8 mouse cellular contexts compared by ENCODE assay signal in genomic region chr3:88716399-88717197, GRCm38 (mm10). TPM values are rescaled to one million over a fixed set of nuclear protein-coding genes. Genes with fewer than 3 reads are reported as not detected.
DNase-seq lines count a peak whose midpoint lies in the region; ATAC-seq lines count a peak whose summit lies in the region.

TSS of gene Rit1 (plus strand) at chr3:88716838.

- peaks cover 5% of the 10 kb centered on the region for H3K4me1 ChIP-seq in brown adipose tissue, adult 24 weeks (ENCODE audit: control insufficient read depth, insufficient read depth, insufficient read length, low read length)
- H3K4me1 ChIP-seq in heart, embryonic 14.5 days (ENCODE audit: control insufficient read depth in 2 of 2, insufficient read depth in 2 of 2, low read length in 2 of 2), result peaks cover 12 to 25% of the 10 kb centered on the region in 2 experiments
- peaks cover 25% of the 10 kb centered on the region for H3K4me1 ChIP-seq in liver, embryonic 13.5 days (replicated peaks)
- peaks cover 18% of the 10 kb centered on the region for H3K4me1 ChIP-seq in stomach, embryonic 16.5 days (ENCODE audit: control insufficient read depth, insufficient read depth, low read length)

- H3K9ac ChIP-seq in heart, embryonic 14.5 days (ENCODE audit: low read length), result peak within 1 kb of the TSS; percentile 88
- peak within 1 kb of the TSS; percentile 84 for H3K9ac ChIP-seq in liver, embryonic 13.5 days
- H3K9ac ChIP-seq in stomach, embryonic 16.5 days (ENCODE audit: low read length), result peak within 1 kb of the TSS; percentile 84

- peak; percentile 93 for DNase-seq in CD4-positive, CD25-positive, alpha-beta regulatory T cell, adult 2 months (ENCODE audit: low read depth, low spot score)
- peak; percentile 54 for DNase-seq in fibroblast of lung, adult 2 months (ENCODE audit: low read depth)
- DNase-seq in kidney, postnatal 14 days, result peak; percentile 92
- DNase-seq in liver, embryonic 13.5 days, result peak; percentile 82
- peak; percentile 80 for DNase-seq in neural tube, embryonic 10.5 days (ENCODE audit: extremely low spot score, low spot score)

- H3K36me3 ChIP-seq in heart, embryonic 14.5 days (ENCODE audit: control insufficient read depth, insufficient read depth, low read length), result peaks cover 60% of the 10 kb centered on the region
- H3K36me3 ChIP-seq in liver, embryonic 13.5 days, result peaks cover 54% of the 10 kb centered on the region
- peaks cover 12% of the 10 kb centered on the region for H3K36me3 ChIP-seq in stomach, embryonic 16.5 days (ENCODE audit: control insufficient read depth, insufficient read depth, low read length)

- ATAC-seq in heart, embryonic 14.5 days (ENCODE audit: insufficient number of reproducible peaks, insufficient read depth, low FRiP score, low read depth), result peak; percentile 87
- peak; percentile 94 for ATAC-seq in liver, embryonic 13.5 days (ENCODE audit: low read depth)
- peak; percentile 95 for ATAC-seq in stomach, embryonic 16.5 days (ENCODE audit: insufficient read depth, low FRiP score)

- peak within 1 kb of the TSS; percentile 78 for H3K27ac ChIP-seq in brown adipose tissue, adult 24 weeks (replicated peaks; ENCODE audit: low read depth, low read length)
- H3K27ac ChIP-seq in heart, embryonic 14.5 days (replicated peaks in 1 of 2; ENCODE audit: control insufficient read depth in 1 of 2, insufficient read depth in 1 of 2, low read depth in 2 of 2, low read length in 2 of 2), result peak within 1 kb of the TSS; percentile 70 to 81
- peak within 1 kb of the TSS; percentile 94 for H3K27ac ChIP-seq in liver, embryonic 13.5 days
- H3K27ac ChIP-seq in stomach, embryonic 16.5 days (ENCODE audit: low read length), result peak within 1 kb of the TSS; percentile 84

- peak within 1 kb of the TSS; percentile 90 for H3K4me3 ChIP-seq in brown adipose tissue, adult 24 weeks (ENCODE audit: insufficient read depth, low read depth, low read length)
- peak within 1 kb of the TSS; percentile 78 to 87 for H3K4me3 ChIP-seq in heart, embryonic 14.5 days (ENCODE audit: control insufficient read depth in 1 of 2, insufficient read depth in 1 of 2, low read depth in 1 of 2, low read length in 2 of 2)
- peak within 1 kb of the TSS; percentile 74 for H3K4me3 ChIP-seq in liver, embryonic 13.5 days (replicated peaks)
- H3K4me3 ChIP-seq in stomach, embryonic 16.5 days (replicated peaks; ENCODE audit: low read length), result peak within 1 kb of the TSS; percentile 82

- WGBS in heart, embryonic 14.5 days, result 3% methylated on average over 27 of the region's 27 CpGs
- WGBS in liver, embryonic 13.5 days (ENCODE audit: insufficient replicate concordance), result 1% methylated on average over 27 of the region's 27 CpGs
- WGBS in stomach, embryonic 16.5 days, result 2% methylated on average over 27 of the region's 27 CpGs

- peak within 1 kb of the TSS; percentile 66 for H3K4me2 ChIP-seq in heart, embryonic 14.5 days (ENCODE audit: low read length)
- peak within 1 kb of the TSS; percentile 86 for H3K4me2 ChIP-seq in liver, embryonic 13.5 days
- H3K4me2 ChIP-seq in stomach, embryonic 16.5 days (ENCODE audit: low read depth, low read length), result peak within 1 kb of the TSS; percentile 71

- no peaks in the 10 kb centered on the region for H3K27me3 ChIP-seq in heart, embryonic 14.5 days (ENCODE audit: control insufficient read depth, insufficient read depth, low read length)
- no peaks in the 10 kb centered on the region for H3K27me3 ChIP-seq in liver, embryonic 13.5 days
- H3K27me3 ChIP-seq in stomach, embryonic 16.5 days (ENCODE audit: control insufficient read depth, insufficient read depth, low read length), result no peaks in the 10 kb centered on the region

- H3K9me3 ChIP-seq in heart, embryonic 14.5 days (ENCODE audit: control insufficient read depth, low read length), result no peaks in the 10 kb centered on the region
- H3K9me3 ChIP-seq in liver, embryonic 13.5 days (replicated peaks), result no peaks in the 10 kb centered on the region
- no peaks in the 10 kb centered on the region for H3K9me3 ChIP-seq in stomach, embryonic 16.5 days (replicated peaks; ENCODE audit: control insufficient read depth, low read length)

RNA-seq across cellular contexts. Expression of gene Rit1, which starts in this region (rescaled TPM):
- polyA plus RNA-seq in brown adipose tissue, adult 24 weeks (2012; ENCODE audit: insufficient read depth, insufficient read length, missing spikeins), result 22.5 and 27.8 TPM in 2 replicates
- 62.6 and 65.3 TPM in 2 replicates for polyA plus RNA-seq in heart, embryonic 14.5 days (2014; fragmentation: Nextera tagmentation; extraction: Ambion mirVana)
- 34.4 and 36.3 TPM in 2 replicates for polyA plus RNA-seq in liver, embryonic 13.5 days (2015; fragmentation: Nextera tagmentation; extraction: Ambion mirVana)
- polyA plus RNA-seq in stomach, embryonic 16.5 days (2015; fragmentation: Nextera tagmentation; extraction: Ambion mirVana), result 64.4 and 75.9 TPM in 2 replicates

Comparison
In these comparisons a context has a peak if more than half of its experiments do, and no peak if none do; other contexts are left out.
1. Peak in every context shown above with its lines: DNase-seq, ATAC-seq, H3K4me3 ChIP-seq and H3K27ac ChIP-seq.